Mouse (Mus musculus): ENCODE results near the gene Rps18. TPM values are rescaled to one million over a fixed set of nuclear protein-coding genes. Genes with fewer than 3 reads are reported as not detected.
"Not testable (repeated sequence)": the region's sequence is repeated elsewhere in the genome, so short reads cannot be mapped to it uniquely, and the experiment has no call there.

Rps18 gene
- polyA plus RNA-seq, 1 experiment from 2014 or later, result 847 TPM

DNA sequence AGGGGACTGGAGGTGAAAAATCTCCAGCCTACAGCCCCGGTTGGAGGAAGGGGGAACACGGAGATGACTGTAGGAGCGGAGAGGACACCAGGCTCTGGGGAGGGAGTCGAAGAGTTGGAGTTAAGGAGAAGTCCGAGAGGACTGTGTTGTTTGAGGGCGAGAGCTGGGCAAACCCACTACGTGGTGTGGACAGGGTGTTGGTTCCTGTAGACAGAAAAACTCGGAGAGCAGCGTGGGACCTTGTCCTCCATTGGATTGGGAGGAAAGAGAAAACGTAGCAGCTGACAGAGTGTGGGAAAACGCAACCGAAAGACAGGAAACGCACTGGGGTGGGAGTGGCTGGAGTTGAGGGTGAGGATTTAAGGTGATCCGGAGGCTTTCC lies 45.9 kb downstream of the Rps18 start:
- WGBS, result under 1% methylated on average over 14 of the region's 14 CpGs
- Histone ChIP-seq H3K9me3 (replicated peaks) (no peaks in the 10 kb centered on the region), H3K4me1 (replicated peaks) (peaks cover 25% of the 10 kb centered on the region), H3K4me3 (peak overlapping the region; percentile 88), H3K9ac (peak overlapping the region; percentile 91), H3K36me3 (peaks cover 36% of the 10 kb centered on the region), H3K27ac (peak overlapping the region; percentile 93), H3K4me2 (peak overlapping the region; percentile 99), H3K27me3 (no peaks in the 10 kb centered on the region)
- no peak for ATAC-seq (replicated peaks; ENCODE audit: insufficient number of reproducible peaks, insufficient read depth, low FRiP score, low read depth)

DNA sequence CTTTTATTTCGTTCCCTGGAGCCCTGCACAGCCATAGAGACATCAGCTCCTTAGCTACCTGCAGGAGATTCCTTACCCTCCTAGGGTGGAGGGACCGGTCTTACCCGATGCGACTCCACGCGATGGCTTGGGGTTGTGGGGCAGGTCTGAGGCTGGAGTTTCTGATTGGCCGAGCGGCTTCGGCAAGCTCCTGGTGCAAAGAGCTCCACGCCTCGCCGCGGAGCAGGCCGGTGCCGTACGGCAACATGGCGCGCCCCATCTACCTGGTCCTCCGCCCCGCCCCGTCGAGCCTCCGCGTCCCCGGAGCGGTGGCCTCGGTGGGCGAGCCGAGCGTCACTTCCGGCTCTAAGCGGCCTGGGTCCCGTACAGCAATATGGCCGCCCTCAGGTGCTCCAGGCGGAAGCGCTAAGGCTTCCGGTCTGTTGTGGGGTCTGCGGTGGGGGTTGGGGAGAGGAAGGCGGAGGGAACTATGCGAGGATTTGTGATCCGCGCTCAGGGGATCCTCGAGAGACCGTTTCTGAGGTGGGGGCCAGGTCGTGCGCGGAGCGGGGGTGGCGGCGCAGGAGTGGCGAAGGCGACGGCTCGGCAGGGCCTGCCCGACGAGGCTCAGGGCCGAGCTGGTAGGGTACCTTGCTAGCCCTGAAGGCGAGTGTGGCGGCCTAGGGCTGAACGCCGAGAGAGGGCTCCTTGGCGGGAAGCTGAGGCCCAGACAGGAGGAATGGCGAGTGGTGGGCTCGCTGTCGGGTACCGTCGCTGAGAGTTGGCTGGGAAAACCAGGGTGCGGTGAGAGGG lies 46.5 kb downstream of the Rps18 start, which contains the start of gene Daxx:
Daxx (plus strand) TSS at position 338 of the 792 bp plus-strand sequence.
- Histone ChIP-seq H3K4me1 (replicated peaks) (peaks cover 23% of the 10 kb centered on the region), H3K9me3 (replicated peaks) (no peaks in the 10 kb centered on the region), H3K4me3 (peak within 1 kb of the TSS; percentile 88), H3K27me3 (no peaks in the 10 kb centered on the region), H3K4me2 (peak within 1 kb of the TSS; percentile 99), H3K9ac (peak within 1 kb of the TSS; percentile 91), H3K27ac (peak within 1 kb of the TSS; percentile 93), H3K36me3 (peaks cover 31% of the 10 kb centered on the region)
- peak; percentile 97 for ATAC-seq (replicated peaks; ENCODE audit: insufficient number of reproducible peaks, insufficient read depth, low FRiP score, low read depth)
- under 1% methylated on average over 68 of the region's 68 CpGs for whole genome bisulfite sequencing

DNA sequence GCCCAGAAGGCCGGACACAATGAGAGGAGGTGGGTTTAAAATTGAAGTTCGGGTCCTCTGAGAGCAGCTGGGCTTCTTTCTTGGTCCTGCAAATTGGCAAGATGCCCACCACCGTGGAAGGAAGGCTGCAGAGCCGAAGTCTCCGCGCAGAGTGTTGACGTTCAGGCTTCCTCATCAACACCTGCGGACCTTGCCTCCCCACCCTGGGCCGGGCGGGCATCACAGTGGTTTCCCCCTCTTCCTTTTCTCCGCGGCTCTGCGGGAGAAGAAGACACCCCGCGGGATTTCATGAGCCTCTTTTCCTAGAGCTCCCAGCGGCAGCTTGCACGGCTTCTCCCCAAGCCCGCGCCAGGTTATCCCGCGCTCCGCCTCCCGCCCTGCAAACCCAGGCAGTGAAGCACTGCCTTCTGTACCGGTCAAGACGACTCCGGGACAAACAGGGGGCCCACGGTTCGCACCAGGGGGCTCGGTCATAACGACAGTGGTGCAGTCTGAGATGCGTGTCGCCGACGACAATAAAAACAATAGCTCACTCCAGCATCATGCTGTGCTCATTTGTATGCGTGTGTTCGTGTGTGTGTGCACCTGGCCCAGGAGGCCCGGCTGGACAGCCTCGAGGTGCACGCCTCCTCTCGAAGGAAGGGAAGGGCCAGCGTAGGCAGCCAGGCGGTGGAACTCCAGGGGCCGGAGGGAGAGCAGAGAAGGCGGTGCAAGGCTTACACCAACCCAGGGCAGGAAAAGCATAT lies 47.3 kb downstream of the Rps18 start:
- H3K27ac ChIP-seq, result peak overlapping the region; percentile 85
- WGBS, result under 1% methylated on average over 44 of the region's 44 CpGs
- peak; percentile 2; the same call in 1 of the 2 replicates for ATAC-seq (replicated peaks; ENCODE audit: insufficient number of reproducible peaks, insufficient read depth, low FRiP score, low read depth)
- no peaks in the 10 kb centered on the region for H3K9me3 ChIP-seq (replicated peaks)
- H3K4me2 ChIP-seq, result peak overlapping the region; percentile 99
- peaks cover 19% of the 10 kb centered on the region for H3K4me1 ChIP-seq (replicated peaks)
- peaks cover 23% of the 10 kb centered on the region for H3K36me3 ChIP-seq
- H3K27me3 ChIP-seq, result no peaks in the 10 kb centered on the region
- peak overlapping the region; percentile 88 for H3K4me3 ChIP-seq
- H3K9ac ChIP-seq, result peak overlapping the region; percentile 66

DNA sequence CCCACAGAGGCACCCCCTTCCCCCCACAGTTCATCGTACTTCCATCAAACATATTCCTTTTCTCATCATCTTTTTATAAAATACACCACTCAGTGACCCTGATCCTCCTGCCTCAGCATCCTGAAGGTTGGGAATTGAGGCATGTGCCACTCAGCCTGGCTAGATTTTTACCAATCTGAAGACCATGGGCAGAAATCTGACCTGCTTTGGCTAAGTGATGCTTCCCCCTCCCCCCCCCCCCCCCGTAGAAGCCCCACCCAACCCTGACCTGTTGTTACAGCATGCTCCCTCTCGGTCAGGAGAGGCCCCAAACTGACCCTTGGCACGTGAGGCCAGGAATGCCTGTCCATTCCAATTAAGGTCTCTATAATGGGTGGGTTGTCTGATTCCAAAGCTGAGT lies 51.0 kb downstream of the Rps18 start, which contains the start of gene Platr17:
Platr17 (plus strand) TSS at position 301 of the 400 bp plus-strand sequence.
- ATAC-seq (replicated peaks; ENCODE audit: insufficient number of reproducible peaks, insufficient read depth, low FRiP score, low read depth); H3K27me3 ChIP-seq; H3K4me2 ChIP-seq; H3K27ac ChIP-seq; H3K9me3 ChIP-seq (replicated peaks); H3K36me3 ChIP-seq; H3K9ac ChIP-seq; H3K4me3 ChIP-seq: not testable (repeated sequence)
- 37% methylated on average over 2 of the region's 4 CpGs for WGBS
- H3K4me1 ChIP-seq (replicated peaks), result peaks cover 14% of the 10 kb centered on the region

DNA sequence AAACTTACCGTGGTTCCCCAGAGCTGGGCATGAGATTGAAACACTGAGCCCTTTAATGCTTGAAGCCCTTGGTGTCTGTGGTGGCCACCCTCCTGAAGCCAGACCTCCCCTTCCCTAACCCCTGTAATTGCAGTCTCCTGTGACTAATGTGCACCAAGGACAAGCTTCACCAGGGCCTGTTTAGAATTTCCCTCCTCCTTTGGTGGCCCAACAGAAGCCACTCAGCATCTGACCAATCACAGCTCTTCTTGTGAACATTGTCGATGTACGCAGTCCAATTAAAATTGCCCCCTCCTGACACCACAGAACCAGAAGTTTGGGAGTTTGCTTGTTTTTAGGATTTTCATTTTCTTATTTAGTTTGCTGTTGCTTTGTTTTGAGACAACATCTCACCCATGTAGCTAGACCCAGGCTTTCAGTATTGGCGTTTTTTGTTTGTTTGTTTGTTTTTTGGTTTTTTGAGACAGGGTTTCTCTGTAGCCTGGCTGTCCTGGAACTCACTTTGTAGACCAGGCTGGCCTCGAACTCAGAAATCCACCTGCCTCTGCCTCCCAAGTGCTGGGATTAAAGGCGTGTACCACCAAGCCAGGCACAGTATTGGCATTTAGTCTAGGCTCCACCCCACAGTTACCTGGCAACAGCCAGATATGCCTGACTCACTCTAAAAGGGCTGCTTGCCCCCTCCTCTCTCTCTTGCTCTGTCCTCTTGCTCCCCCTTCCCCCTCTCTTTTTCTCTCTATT lies 51.7 kb downstream of the Rps18 start:
- H3K9me3 ChIP-seq (replicated peaks); H3K27me3 ChIP-seq; H3K27ac ChIP-seq; H3K9ac ChIP-seq; H3K4me2 ChIP-seq; H3K4me3 ChIP-seq; H3K36me3 ChIP-seq; ATAC-seq (replicated peaks; ENCODE audit: insufficient number of reproducible peaks, insufficient read depth, low FRiP score, low read depth): not testable (repeated sequence)
- H3K4me1 ChIP-seq (replicated peaks), result peaks cover 14% of the 10 kb centered on the region
- WGBS, result 75% methylated on average over 6 of the region's 6 CpGs

DNA sequence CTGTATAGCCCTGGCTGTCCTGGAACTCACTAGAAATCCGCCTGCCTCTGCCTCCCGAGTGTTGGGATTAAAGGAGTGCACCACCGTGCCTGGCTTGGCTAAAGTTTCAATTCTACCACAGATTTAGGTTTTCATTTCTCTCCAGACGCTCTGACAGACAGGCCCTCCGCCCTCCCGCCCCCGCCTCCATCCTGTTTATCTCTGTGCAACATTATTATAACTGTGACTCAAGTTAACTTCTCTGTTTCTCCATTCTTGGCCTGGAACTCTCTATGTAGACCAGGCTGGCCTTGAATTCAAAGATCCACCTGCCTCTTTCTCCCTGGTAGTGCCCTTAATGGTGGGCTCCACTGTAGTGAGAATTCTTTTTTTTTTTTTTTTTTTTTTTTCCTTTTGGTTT lies 53.3 kb downstream of the Rps18 start:
- no peak overlapping the region for H3K9ac ChIP-seq
- no peak overlapping the region for H3K4me3 ChIP-seq
- H3K4me2 ChIP-seq, result no peak overlapping the region
- H3K4me1 ChIP-seq (replicated peaks), result peaks cover 5% of the 10 kb centered on the region; the same call in 1 of the 2 replicates
- ATAC-seq (replicated peaks; ENCODE audit: insufficient number of reproducible peaks, insufficient read depth, low FRiP score, low read depth), result no peak
- no peaks in the 10 kb centered on the region for H3K36me3 ChIP-seq
- H3K9me3 ChIP-seq (replicated peaks), result no peaks in the 10 kb centered on the region
- H3K27me3 ChIP-seq, result no peaks in the 10 kb centered on the region
- H3K27ac ChIP-seq, result no peak overlapping the region
- WGBS, result 77% methylated on average over 7 of the region's 7 CpGs

DNA sequence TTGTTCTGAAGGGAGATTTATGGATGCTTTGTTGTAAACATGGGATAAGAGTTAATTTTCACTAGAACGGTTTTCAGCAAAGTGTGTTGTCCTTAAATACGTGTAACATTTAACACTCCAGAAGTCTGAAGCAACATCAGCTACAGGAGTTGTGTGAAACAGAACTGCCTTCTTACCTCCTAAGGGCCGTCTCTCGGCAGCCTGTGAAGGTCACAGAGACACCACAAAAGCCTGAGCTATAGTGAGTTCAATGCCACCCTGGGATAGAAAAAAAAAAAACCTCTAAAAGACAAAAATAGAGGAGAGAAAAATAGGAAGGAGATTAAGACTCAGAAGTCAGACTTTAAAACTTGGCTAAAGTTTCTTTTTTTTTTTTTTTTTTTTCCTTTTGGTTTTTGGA lies 53.7 kb downstream of the Rps18 start:
- WGBS, result 46% methylated on average over 4 of the region's 4 CpGs
- no peaks in the 10 kb centered on the region for H3K36me3 ChIP-seq
- H3K4me2 ChIP-seq, result no peak overlapping the region
- H3K27me3 ChIP-seq, result no peaks in the 10 kb centered on the region
- no peak overlapping the region for H3K9ac ChIP-seq
- ATAC-seq (replicated peaks; ENCODE audit: insufficient number of reproducible peaks, insufficient read depth, low FRiP score, low read depth), result no peak
- peak overlapping the region; percentile 47 for H3K27ac ChIP-seq
- no peaks in the 10 kb centered on the region for H3K9me3 ChIP-seq (replicated peaks)
- no peak overlapping the region for H3K4me3 ChIP-seq
- H3K4me1 ChIP-seq (replicated peaks), result peaks cover 5% of the 10 kb centered on the region; the same call in 1 of the 2 replicates

Other genes with a start within 250 kb of the Rps18 start
- gene March2, start 237.3 kb downstream of the Rps18 start, polyA plus RNA-seq (2015; fragmentation: Nextera tagmentation; extraction: Ambion mirVana), result 98.6 and 118 TPM in 2 replicates
- gene Rab11b, start 195.5 kb downstream of the Rps18 start, polyA plus RNA-seq (2015; fragmentation: Nextera tagmentation; extraction: Ambion mirVana), result 274 and 318 TPM in 2 replicates
- gene Angptl4, start 174.2 kb downstream of the Rps18 start, polyA plus RNA-seq (2015; fragmentation: Nextera tagmentation; extraction: Ambion mirVana), result 15.4 and 20.0 TPM in 2 replicates
- gene Kank3, start 145.5 kb downstream of the Rps18 start, polyA plus RNA-seq (2015; fragmentation: Nextera tagmentation; extraction: Ambion mirVana), result 44.1 and 52.6 TPM in 2 replicates
- gene Rps28, start 131.4 kb downstream of the Rps18 start, polyA plus RNA-seq (2015; fragmentation: Nextera tagmentation; extraction: Ambion mirVana), result 456 and 543 TPM in 2 replicates
- gene Ndufa7, start 131.4 kb downstream of the Rps18 start, polyA plus RNA-seq (2015; fragmentation: Nextera tagmentation; extraction: Ambion mirVana), result 487 and 517 TPM in 2 replicates
- 31.4 and 39.9 TPM in 2 replicates for gene Cd320, start 112.9 kb downstream of the Rps18 start, polyA plus RNA-seq (2015; fragmentation: Nextera tagmentation; extraction: Ambion mirVana)
- not detected in 2 replicates for gene Gm7029, start 82.2 kb downstream of the Rps18 start, polyA plus RNA-seq (2015; fragmentation: Nextera tagmentation; extraction: Ambion mirVana)
- gene Kifc1, start 65.3 kb downstream of the Rps18 start, polyA plus RNA-seq (2015; fragmentation: Nextera tagmentation; extraction: Ambion mirVana), result 5.3 and 7.3 TPM in 2 replicates
- 0.18 TPM in 1 of 2 replicates, not detected in the other for gene Platr17, start 50.9 kb downstream of the Rps18 start, polyA plus RNA-seq (2015; fragmentation: Nextera tagmentation; extraction: Ambion mirVana)
- gene Daxx, start 46.6 kb downstream of the Rps18 start, polyA plus RNA-seq (2015; fragmentation: Nextera tagmentation; extraction: Ambion mirVana), result 27.1 and 36.7 TPM in 2 replicates
- 44.3 and 61.3 TPM in 2 replicates for gene Tapbp, start 40.1 kb downstream of the Rps18 start, polyA plus RNA-seq (2015; fragmentation: Nextera tagmentation; extraction: Ambion mirVana)
- 11.3 and 15.3 TPM in 2 replicates for gene Zbtb22, start 40.1 kb downstream of the Rps18 start, polyA plus RNA-seq (2015; fragmentation: Nextera tagmentation; extraction: Ambion mirVana)
- gene Rgl2, start 26.5 kb downstream of the Rps18 start, polyA plus RNA-seq (2015; fragmentation: Nextera tagmentation; extraction: Ambion mirVana), result 34.7 and 44.8 TPM in 2 replicates
- gene Pfdn6, start 15.7 kb downstream of the Rps18 start, polyA plus RNA-seq (2015; fragmentation: Nextera tagmentation; extraction: Ambion mirVana), result 112 and 115 TPM in 2 replicates
- 16.3 and 24.1 TPM in 2 replicates for gene Wdr46, start 15.3 kb downstream of the Rps18 start, polyA plus RNA-seq (2015; fragmentation: Nextera tagmentation; extraction: Ambion mirVana)
- gene B3galt4, start 4.5 kb downstream of the Rps18 start, polyA plus RNA-seq (2015; fragmentation: Nextera tagmentation; extraction: Ambion mirVana), result 5.1 and 6.5 TPM in 2 replicates
- 35.5 and 44.7 TPM in 2 replicates for gene Vps52, start 189 bp downstream of the Rps18 start, polyA plus RNA-seq (2015; fragmentation: Nextera tagmentation; extraction: Ambion mirVana)
- 37.4 and 80.9 TPM in 2 replicates for gene H2-K1, start 44.3 kb upstream of the Rps18 start, polyA plus RNA-seq (2015; fragmentation: Nextera tagmentation; extraction: Ambion mirVana)
- 15.8 and 20.8 TPM in 2 replicates for gene Ring1, start 68.7 kb upstream of the Rps18 start, polyA plus RNA-seq (2015; fragmentation: Nextera tagmentation; extraction: Ambion mirVana)
- 47.4 and 56.2 TPM in 2 replicates for gene H2-Ke6, start 72.1 kb upstream of the Rps18 start, polyA plus RNA-seq (2015; fragmentation: Nextera tagmentation; extraction: Ambion mirVana)
- 97.8 and 133 TPM in 2 replicates for gene Slc39a7, start 75.7 kb upstream of the Rps18 start, polyA plus RNA-seq (2015; fragmentation: Nextera tagmentation; extraction: Ambion mirVana)
- 26.8 and 38.5 TPM in 2 replicates for gene Rxrb, start 75.8 kb upstream of the Rps18 start, polyA plus RNA-seq (2015; fragmentation: Nextera tagmentation; extraction: Ambion mirVana)
- gene Col11a2, start 83.4 kb upstream of the Rps18 start, polyA plus RNA-seq (2015; fragmentation: Nextera tagmentation; extraction: Ambion mirVana), result 1.3 and 4.6 TPM in 2 replicates
- gene H2-Oa, start 136.3 kb upstream of the Rps18 start, polyA plus RNA-seq (2015; fragmentation: Nextera tagmentation; extraction: Ambion mirVana), result 0.29 and 0.94 TPM in 2 replicates
- 6.0 and 13.6 TPM in 2 replicates for gene H2-DMa, start 163.5 kb upstream of the Rps18 start, polyA plus RNA-seq (2015; fragmentation: Nextera tagmentation; extraction: Ambion mirVana)
- 59.0 and 77.7 TPM in 2 replicates for gene Brd2, start 166.6 kb upstream of the Rps18 start, polyA plus RNA-seq (2015; fragmentation: Nextera tagmentation; extraction: Ambion mirVana)
- gene H2-DMb2, start 187.3 kb upstream of the Rps18 start, polyA plus RNA-seq (2015; fragmentation: Nextera tagmentation; extraction: Ambion mirVana), result 0.69 and 2.5 TPM in 2 replicates
- 0.34 and 3.2 TPM in 2 replicates for gene H2-DMb1, start 197.1 kb upstream of the Rps18 start, polyA plus RNA-seq (2015; fragmentation: Nextera tagmentation; extraction: Ambion mirVana)
- 2.4 and 8.0 TPM in 2 replicates for gene Tap1, start 231.6 kb upstream of the Rps18 start, polyA plus RNA-seq (2015; fragmentation: Nextera tagmentation; extraction: Ambion mirVana)
- gene Psmb9, start 231.8 kb upstream of the Rps18 start, polyA plus RNA-seq (2015; fragmentation: Nextera tagmentation; extraction: Ambion mirVana), result 3.1 and 22.4 TPM in 2 replicates
- 6.3 and 50.4 TPM in 2 replicates for gene Psmb8, start 241.7 kb upstream of the Rps18 start, polyA plus RNA-seq (2015; fragmentation: Nextera tagmentation; extraction: Ambion mirVana)
- 5.3 and 13.7 TPM in 2 replicates for gene Tap2, start 247.5 kb upstream of the Rps18 start, polyA plus RNA-seq (2015; fragmentation: Nextera tagmentation; extraction: Ambion mirVana)